Mouse (Mus musculus): ENCODE measurements around the gene Coro1c. TPM values are rescaled to one million over a fixed set of nuclear protein-coding genes. Genes with fewer than 3 reads are reported as not detected.

The Coro1c gene
- total and polyA plus RNA-seq, 2 experiments from 2014 or later: 149 to 151 TPM

GRCm38 (mm10) chr5:113939263-113939900 is 30.8 kb upstream of the Coro1c start:
- Histone ChIP-seq H3K9me3 (ENCODE audit: low read length) (no peaks in the 10 kb centered on the region), H3K36me3 (ENCODE audit: insufficient read depth, low read length) (peaks cover 31% of the 10 kb centered on the region), H3K4me1 (ENCODE audit: insufficient read depth, low read length) (no peaks in the 10 kb centered on the region), H3K4me3 (ENCODE audit: low read length) (no peak overlapping the region), H3K9ac (replicated peaks; ENCODE audit: low read length) (no peak overlapping the region), H3K27ac (no peak overlapping the region), H3K4me2 (ENCODE audit: low read depth, low read length) (no peak overlapping the region), H3K27me3 (ENCODE audit: insufficient read depth, low read length) (no peaks in the 10 kb centered on the region)
- 53% methylated on average over 12 of the region's 12 CpGs for WGBS
- ATAC-seq (no peak), DNase-seq (ENCODE audit: low spot score) (no peak)
- TF ChIP-seq CTCF (IDR thresholded peaks at IDR 0.05; ENCODE audit: low read depth): no peak

DNA sequence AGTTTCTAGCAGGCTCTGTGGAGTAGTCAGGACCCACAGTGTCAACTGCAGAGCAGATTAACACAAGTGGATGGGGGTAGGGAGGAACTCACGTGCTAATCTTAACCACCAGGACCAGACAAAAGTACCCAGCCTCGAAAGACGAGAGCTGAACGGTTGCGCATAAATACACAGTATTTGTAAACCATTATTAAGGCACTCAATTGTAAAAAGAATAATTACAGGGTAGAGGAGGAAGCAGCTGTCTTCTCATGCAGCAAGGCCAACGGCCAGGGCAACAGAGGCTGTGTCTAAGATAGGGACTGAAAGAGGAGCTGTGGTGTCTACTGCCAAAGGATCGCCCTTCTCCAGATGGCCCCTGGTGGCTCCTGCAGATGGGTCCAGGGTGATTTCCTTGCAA is 29.1 kb upstream of the Coro1c start:
- ATAC-seq: no peak
- H3K4me1 ChIP-seq (ENCODE audit: insufficient read depth, low read length): no peaks in the 10 kb centered on the region
- H3K27ac ChIP-seq: peak overlapping the region; percentile 15; the same call in 1 of the 2 replicates
- H3K4me2 ChIP-seq (ENCODE audit: low read depth, low read length): no peak overlapping the region
- H3K36me3 ChIP-seq (ENCODE audit: insufficient read depth, low read length): peaks cover 20% of the 10 kb centered on the region; the same call in 1 of the 2 replicates
- no peak overlapping the region for H3K9ac ChIP-seq (replicated peaks; ENCODE audit: low read length)
- no peak overlapping the region for H3K4me3 ChIP-seq (ENCODE audit: low read length)
- no peak for TF ChIP-seq CTCF (IDR thresholded peaks at IDR 0.05; ENCODE audit: low read depth)
- no peaks in the 10 kb centered on the region for H3K9me3 ChIP-seq (ENCODE audit: low read length)
- H3K27me3 ChIP-seq (ENCODE audit: insufficient read depth, low read length): no peaks in the 10 kb centered on the region
- 56% methylated on average over 7 of the region's 7 CpGs for WGBS
- no peak for DNase-seq (ENCODE audit: low spot score)

- ATAC-seq (no peak), DNase-seq (ENCODE audit: low spot score) (no peak)
- WGBS: 80% methylated on average over 6 of the region's 6 CpGs
- Histone ChIP-seq H3K4me3 (ENCODE audit: low read length) (no peak overlapping the region), H3K27ac (no peak overlapping the region), H3K36me3 (ENCODE audit: insufficient read depth, low read length) (no peaks in the 10 kb centered on the region), H3K9me3 (ENCODE audit: low read length) (no peaks in the 10 kb centered on the region), H3K4me1 (ENCODE audit: insufficient read depth, low read length) (no peaks in the 10 kb centered on the region), H3K27me3 (ENCODE audit: insufficient read depth, low read length) (no peaks in the 10 kb centered on the region), H3K4me2 (ENCODE audit: low read depth, low read length) (no peak overlapping the region), H3K9ac (replicated peaks; ENCODE audit: low read length) (no peak overlapping the region)
- no peak for TF ChIP-seq CTCF (IDR thresholded peaks at IDR 0.05; ENCODE audit: low read depth)
Measured at GRCm38 (mm10) chr5:113933889-113934288, 25.3 kb upstream of the Coro1c start.

DNA sequence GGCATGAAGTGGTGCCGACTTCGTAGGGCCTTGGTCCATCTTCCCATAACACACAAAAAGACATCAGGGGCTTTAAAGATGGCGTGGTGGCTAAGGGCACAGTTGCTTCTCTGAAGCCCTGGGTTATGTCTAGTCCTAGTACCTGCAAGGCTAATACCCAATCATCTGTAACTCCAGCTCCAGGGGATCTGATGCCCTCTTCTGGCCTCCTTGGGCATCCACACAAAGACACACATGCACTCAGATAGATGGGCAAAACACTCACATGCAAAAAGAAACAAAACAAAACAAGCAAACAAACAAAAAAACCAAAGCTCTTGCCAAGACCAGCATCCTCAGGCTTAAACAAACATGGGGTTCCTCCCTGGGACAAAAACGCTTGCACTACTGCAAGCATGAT is 24.9 kb upstream of the Coro1c start:
- Histone ChIP-seq H3K4me3 (ENCODE audit: low read length) (no peak overlapping the region), H3K36me3 (ENCODE audit: insufficient read depth, low read length) (no peaks in the 10 kb centered on the region), H3K9me3 (ENCODE audit: low read length) (no peaks in the 10 kb centered on the region), H3K4me2 (ENCODE audit: low read depth, low read length) (no peak overlapping the region), H3K27ac (no peak overlapping the region), H3K27me3 (ENCODE audit: insufficient read depth, low read length) (no peaks in the 10 kb centered on the region), H3K4me1 (ENCODE audit: insufficient read depth, low read length) (no peaks in the 10 kb centered on the region), H3K9ac (replicated peaks; ENCODE audit: low read length) (no peak overlapping the region)
- no peak for DNase-seq (ENCODE audit: low spot score)
- no peak for ATAC-seq
- TF ChIP-seq CTCF (IDR thresholded peaks at IDR 0.05; ENCODE audit: low read depth): peak; percentile 55
- 90% methylated on average over 4 of the region's 4 CpGs for WGBS

- Histone ChIP-seq H3K4me2 (ENCODE audit: low read depth, low read length) (no peak overlapping the region), H3K4me3 (ENCODE audit: low read length) (no peak overlapping the region), H3K9me3 (ENCODE audit: low read length) (no peaks in the 10 kb centered on the region), H3K27me3 (ENCODE audit: insufficient read depth, low read length) (no peaks in the 10 kb centered on the region), H3K4me1 (ENCODE audit: insufficient read depth, low read length) (no peaks in the 10 kb centered on the region), H3K36me3 (ENCODE audit: insufficient read depth, low read length) (no peaks in the 10 kb centered on the region), H3K9ac (replicated peaks; ENCODE audit: low read length) (no peak overlapping the region), H3K27ac (no peak overlapping the region)
- DNase-seq (ENCODE audit: low spot score) (no peak), ATAC-seq (no peak)
- TF ChIP-seq CTCF (IDR thresholded peaks at IDR 0.05; ENCODE audit: low read depth): no peak
- 83% methylated on average over 3 of the region's 3 CpGs for WGBS
Measured at GRCm38 (mm10) chr5:113932310-113932709, 23.8 kb upstream of the Coro1c start.

DNA sequence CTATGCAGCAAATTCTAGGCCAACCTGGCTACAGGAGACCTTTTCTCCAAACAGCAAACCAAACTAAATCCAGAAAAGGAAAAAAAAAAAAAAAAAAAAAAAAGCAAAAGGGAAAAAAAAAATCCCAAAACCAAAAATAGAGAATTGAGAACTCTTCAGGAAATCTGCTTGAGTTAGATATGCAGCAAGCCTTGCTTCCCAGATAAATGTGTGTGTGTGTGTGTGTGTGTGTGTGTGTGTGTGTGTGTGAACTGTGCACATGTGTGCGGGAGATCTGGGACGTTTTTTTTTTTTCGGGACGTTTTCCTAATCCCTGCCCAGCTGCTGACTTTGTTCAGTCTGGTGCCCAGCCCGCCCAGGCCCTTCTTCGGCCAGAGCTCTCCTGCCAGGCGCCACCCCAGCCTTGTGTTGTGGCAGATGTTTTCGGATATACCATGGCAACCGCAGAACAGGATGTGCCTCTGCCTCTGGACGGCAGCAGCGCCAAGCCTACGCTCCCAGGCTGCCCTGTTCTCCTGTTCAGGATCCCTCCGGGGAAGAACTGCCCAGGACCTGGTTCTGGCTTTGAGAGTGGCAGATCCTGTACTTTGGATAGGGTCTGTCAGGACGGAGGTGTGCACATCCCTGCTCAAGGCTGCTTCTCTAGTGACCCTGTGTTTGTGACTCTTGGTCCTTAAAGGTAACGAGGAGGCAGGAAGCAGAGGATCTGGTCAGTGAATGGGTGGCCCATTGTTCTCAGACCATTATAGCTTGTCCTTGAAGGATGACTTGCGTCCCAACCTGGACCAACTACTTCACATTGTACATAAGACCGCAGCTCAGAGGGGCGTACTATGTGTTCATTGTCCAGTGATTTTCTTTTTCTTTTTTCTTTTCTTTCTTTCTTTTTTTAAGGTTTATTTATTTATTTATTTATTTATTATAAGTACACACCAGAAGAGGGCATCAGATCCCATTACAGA is 22.4 kb upstream of the Coro1c start:
- Histone ChIP-seq H3K27me3 (ENCODE audit: insufficient read depth, low read length) (no peaks in the 10 kb centered on the region), H3K9ac (replicated peaks; ENCODE audit: low read length) (no peak overlapping the region), H3K4me1 (ENCODE audit: insufficient read depth, low read length) (no peaks in the 10 kb centered on the region), H3K27ac (no peak overlapping the region), H3K4me3 (ENCODE audit: low read length) (no peak overlapping the region), H3K36me3 (ENCODE audit: insufficient read depth, low read length) (no peaks in the 10 kb centered on the region), H3K9me3 (ENCODE audit: low read length) (no peaks in the 10 kb centered on the region), H3K4me2 (ENCODE audit: low read depth, low read length) (no peak overlapping the region)
- WGBS: 17% methylated on average over 18 of the region's 18 CpGs
- DNase-seq (ENCODE audit: low spot score): peak; percentile 54
- ATAC-seq: peak; percentile 62; the same call in 1 of the 2 replicates
- no peak for TF ChIP-seq CTCF (IDR thresholded peaks at IDR 0.05; ENCODE audit: low read depth)

All from hindbrain, postnatal 0 days (tissue).